Mouse (Mus musculus) cerebellum, postnatal 10 days (tissue): ENCODE measurements around the gene Gbx1.

Source experiments
- DNase-seq, 2 experiments: peaks; one replicate each; pipeline ENCODE4 v3.0.0; 2021; ENCODE audit warnings: mixed read lengths in 2 of 2

Gbx1 gene

DNA sequence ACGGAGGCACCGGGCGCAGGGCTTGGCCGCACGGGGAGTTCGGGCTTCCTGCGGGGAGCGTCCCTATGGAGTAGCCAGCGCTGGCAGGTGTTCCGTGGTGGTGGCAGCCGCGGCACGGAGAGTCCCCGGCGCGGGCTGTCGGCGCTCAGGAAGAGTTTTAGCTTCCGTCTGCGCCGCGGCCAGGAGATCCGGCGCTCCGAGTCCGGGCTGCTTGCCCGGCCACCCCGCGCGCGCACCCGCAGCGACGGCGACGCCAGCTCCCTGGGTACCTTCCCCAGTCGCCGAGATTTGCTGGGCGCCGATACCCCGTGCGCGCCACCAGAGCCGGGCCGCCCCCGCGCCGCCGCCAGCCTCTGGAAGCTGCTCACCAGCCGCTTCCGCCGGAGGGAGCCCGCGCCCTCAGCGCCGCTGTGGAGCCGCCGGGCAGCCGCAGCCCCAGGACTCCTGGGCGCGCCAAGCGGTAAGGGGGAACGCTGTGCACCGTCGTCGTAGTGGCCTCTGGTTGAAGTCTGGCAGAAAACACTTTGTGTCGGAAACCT lies 52.2 kb downstream of the Gbx1 start:
- peak; percentile 53 to 60 for DNase-seq

DNA sequence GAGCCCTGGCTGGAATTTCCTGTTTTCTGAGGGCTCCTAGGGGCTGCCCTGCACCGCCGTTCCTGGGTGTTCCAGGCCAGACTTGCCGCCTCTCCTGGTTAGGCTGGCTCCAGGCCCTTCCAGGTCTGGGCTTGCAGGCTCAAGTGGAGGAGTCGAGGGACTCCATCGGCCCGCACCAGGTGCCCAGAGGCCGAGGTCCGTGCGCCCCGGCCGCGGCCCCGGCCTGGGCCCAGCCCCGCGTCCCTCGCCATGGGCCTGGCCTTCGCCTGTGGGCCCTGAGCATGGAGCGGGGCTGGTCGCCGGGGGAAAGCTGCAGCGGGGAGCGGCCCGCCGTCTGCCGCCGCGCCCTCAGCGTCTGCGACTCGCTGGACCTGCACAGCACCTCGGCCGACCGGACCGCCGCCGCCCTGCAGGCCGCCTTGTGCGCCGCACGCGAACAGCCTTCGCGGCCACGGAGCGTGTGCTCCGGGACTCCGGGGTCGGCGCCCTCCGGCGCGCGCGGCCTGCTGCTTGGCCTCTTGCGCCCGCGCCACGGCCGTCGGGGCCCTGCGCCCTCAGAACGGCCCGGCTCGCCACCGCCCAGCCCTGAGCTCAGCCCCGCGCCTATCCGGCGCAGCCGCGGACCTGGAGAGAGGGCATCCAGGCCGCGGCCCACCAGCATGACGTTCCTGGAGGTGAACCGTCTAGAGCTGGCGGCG lies 52.8 kb downstream of the Gbx1 start:
- DNase-seq: peak in 1 of 2 experiments; percentile 49

DNA sequence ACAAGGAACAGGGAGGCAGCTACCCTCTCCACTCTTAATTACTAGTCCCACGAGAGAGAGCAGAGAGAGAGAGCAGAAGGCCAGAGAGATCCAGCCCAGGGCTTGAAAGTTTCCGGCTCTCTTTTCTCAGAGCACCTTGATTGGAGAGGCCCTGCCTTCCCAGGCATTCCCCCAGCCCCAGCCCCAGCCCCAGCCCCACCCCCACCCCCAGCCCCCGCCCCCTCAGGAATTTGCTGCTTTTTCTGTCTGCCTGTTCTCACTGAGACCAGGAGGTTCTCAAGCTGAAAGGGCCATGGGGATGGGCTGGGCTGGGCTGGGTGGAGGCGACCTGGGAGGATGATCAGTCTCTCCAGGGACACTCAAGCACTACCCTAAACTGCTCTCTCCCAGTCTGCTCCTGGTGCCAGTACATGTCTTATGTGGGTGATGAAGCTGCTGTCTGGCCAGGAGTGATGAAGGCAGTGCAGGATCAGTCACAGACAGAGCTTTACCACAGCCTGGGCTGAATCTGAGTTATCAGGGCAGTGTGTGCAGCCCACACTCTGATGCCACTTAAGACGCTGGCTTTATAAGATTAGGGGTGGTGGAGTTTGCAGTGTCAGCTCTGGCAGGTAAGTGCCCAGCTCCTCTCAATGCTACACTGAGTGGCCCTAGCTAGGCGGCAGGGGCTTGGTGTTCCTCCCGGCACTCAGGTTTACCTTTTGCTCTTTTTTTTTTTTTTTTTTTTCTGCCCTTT lies 54.0 kb downstream of the Gbx1 start:
- no peak for DNase-seq

DNA sequence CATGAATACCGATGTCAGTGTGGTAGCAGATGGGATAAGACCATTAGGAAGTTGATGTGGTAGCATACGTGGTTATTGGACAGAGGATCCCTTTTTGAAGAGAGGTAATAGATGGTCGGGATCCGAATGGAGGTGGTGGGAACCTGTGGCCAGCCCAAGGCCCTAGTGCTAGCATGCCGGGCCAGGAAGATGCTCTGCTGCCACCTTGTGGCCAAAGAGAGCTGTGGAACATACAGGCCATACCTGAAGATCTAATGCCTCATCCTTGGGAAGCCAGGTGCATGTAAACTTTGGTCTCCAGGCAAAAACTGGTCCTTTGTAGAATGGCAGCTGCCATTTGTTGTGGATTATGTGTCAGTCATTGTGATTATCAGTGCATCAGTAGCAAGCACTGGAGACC lies 56.4 kb downstream of the Gbx1 start:
- peak; percentile 91 to 92 for DNase-seq

DNA sequence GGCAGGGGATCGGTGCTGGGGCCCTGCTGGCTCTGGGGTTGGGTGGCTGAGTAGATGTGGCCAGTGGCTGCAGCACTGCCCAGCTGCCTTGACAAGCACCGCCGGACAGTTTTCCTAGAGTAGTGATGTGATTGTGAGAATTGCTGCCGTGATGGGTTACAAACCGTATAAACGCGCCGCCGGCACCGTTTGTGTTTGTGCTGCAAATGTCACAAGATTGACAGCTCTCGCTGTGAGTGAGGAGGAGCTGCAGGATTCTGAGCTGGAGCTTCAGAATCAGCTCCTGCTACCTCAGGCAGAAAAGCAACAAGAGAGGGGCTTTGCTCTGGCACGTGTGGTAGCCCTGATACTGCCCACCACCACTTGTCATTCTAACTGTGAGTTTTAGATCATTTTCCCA lies 60.2 kb downstream of the Gbx1 start:
- no peak for DNase-seq

DNA sequence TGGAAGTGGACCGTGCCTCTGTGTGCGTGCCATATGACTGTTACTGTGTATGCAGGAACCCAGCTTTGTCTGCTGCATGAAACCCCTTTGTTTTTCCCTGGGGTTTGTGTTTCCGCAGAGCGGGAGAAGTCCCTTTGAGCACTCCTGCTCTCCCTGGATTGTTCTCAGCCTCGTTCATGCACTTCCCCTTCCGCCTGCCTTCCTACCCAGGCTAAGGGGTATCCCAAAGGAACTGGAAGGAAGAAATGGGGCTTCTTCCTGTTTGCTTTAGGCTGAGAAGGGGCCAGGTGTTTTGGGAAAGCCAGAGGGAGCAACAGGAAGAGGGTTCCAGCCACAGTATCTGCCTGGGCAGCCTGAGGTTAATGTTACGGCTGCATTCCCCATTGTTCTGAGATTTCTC lies 71.4 kb downstream of the Gbx1 start:
- DNase-seq: no peak

DNA sequence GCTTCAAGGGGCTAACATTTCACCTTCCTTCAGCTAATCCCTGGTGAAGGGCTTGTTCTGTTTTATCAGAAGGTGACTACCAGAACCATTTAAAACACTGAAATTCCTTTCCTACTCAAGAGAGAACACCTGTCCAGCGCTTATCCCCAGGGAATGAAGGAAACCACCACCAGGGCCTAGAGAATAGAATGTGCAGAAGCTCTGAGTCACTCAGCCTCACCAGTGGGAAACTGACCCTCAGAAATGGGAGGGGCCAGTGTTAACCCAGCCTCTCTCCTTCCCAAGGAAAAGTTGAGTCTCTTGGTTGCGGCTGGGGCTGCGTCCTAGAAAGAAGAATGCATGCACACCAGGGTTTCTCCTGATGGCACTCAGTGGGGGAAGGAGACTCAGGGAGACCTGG lies 71.9 kb downstream of the Gbx1 start:
- DNase-seq: no peak

DNA sequence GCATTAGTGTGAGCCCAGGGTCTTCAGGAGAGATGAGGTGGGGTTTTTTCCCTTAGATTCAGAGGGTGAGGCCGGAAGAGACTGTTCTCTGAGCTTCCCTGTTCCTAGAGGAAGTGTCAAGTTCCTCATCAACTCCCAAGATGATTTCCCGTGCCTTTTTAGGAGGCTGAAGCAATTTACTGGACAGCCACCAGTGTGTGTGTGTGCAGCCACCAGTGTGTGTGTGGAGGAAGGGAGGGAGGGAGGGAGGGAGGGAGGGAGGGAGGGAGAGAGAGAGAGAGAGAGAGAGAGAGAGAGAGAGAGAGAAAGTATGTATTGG lies 73.1 kb downstream of the Gbx1 start:
- no peak for DNase-seq

DNA sequence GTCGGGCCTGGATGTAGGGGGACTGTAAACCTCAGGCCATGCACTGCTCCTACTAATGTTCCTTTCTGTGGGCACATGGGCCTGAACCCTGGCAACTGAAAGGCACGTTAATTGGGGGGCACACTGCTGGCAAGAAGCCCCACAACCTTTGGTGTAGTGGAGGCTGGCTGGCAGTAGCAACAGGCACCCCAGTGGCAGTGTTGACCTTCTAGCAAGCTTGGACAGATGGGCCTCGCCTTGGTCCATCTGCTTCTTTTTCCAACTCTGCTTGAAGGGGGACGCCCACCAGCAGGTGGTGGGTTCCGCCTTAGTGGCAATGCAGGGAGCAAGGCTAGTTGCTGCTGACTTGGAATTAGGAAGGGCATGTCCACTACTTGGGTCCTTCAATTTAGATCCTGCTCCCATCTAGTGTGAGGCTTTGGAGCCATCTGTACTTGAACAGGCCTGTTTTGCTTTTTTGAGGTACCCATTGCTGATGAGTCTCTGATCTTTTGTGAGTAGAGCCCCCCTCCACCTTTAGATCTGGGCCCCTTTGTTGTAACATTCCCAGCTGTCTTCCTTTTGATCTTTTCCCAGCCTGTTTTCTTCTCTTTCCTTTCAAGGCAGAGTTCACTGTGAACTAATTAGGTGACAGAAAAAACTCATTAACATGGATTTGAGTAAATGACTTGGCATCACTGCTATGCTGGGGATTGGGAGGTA lies 73.6 kb downstream of the Gbx1 start:
- peak; percentile 85 to 92 for DNase-seq
